Mouse (Mus musculus) adrenal gland, adult (tissue): Measurements from ENCODE around the gene Kdelr1.
"Not testable (repeated sequence)": the region's sequence is repeated elsewhere in the genome, so short reads cannot be mapped to it uniquely, and the experiment has no call there.

Source experiments
- DNase-seq, 2 experiments: peaks; one replicate each; pipeline ENCODE4 v3.0.0; 2022 to 2023; ENCODE audit warnings: low spot score in 1 of 2; ENCODE audit not compliant: inconsistent age in 2 of 2

The Kdelr1 gene

GRCm38 (mm10) chr7:45869787-45870186 lies 2.8 kb upstream of the Kdelr1 start:
- peak in 1 of 2 experiments; percentile 47 for DNase-seq

- no peak for DNase-seq
Measured at GRCm38 (mm10) chr7:45870282-45871058, 2.1 kb upstream of the Kdelr1 start.

GRCm38 (mm10) chr7:45873061-45873947 lies 732 bp downstream of the Kdelr1 start:
- DNase-seq = peak; percentile 78 to 94

- no peak for DNase-seq
Measured at GRCm38 (mm10) chr7:45876895-45877294, 4.3 kb downstream of the Kdelr1 start.

DNA sequence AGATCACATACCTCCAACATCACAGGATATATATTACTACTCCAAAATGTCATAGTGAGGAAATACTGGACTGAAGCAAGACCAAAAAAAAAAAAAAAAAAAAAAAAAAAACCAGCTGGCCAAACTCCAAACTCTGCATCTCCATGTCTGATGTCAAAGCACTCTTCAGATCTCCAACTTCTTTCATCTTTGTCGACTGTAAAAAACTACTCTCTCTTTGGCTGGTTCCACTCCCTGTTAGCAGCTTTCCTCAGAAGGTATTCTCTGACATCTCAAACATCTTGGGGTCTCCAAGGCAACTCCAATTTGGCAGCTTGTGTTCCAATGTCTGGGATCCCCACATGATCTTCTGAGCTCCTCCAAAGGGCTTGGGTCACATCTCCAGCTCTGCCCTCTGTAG lies 5.7 kb downstream of the Kdelr1 start, which contains the start of gene Grin2d:
TSS of gene Grin2d (minus strand) at position 101 of the 400 bp plus-strand sequence.
- DNase-seq = not testable (repeated sequence)

GRCm38 (mm10) chr7:45880531-45880930 lies 8.0 kb downstream of the Kdelr1 start:
- DNase-seq = no peak

DNA sequence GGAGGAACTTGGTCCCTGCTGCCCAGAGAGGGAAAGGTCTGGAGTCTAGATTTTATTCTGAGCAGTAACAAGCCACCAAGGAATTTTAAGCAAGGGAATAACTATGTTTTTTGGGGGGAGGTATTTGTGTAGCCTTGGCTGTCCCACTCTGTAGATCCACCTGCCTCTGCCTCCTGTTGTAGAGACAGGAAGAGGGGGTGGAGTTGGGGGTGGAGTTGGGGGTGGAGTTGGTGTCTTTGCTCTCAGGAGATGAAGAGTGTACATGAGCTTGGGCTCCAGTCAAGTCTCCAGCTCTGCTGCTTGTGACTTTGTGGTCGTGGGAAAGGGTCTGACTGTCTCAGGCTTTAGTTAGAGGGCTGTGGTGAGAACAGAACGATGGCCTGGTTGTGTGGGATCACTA lies 8.4 kb downstream of the Kdelr1 start:
- DNase-seq = no peak

DNA sequence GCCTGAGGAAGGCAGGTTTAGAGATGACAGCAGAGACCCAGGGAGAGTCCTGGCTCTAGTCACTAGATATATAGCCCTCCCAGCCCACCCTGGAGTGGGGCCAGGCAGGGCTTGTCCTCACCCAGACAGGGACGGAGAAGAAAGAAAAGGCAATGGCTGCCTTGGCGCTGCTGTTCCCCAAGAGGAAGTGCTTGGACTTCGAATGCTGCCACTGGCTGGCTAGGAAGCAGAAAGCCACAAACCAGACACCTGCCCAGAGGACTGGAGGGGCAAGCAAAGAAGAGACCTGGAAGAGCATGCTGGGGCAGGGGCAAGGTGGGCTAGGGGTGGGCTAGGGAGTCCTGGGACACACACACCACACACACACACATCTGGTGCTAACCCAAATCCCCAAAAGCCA lies 14.7 kb downstream of the Kdelr1 start:
- no peak for DNase-seq

DNA sequence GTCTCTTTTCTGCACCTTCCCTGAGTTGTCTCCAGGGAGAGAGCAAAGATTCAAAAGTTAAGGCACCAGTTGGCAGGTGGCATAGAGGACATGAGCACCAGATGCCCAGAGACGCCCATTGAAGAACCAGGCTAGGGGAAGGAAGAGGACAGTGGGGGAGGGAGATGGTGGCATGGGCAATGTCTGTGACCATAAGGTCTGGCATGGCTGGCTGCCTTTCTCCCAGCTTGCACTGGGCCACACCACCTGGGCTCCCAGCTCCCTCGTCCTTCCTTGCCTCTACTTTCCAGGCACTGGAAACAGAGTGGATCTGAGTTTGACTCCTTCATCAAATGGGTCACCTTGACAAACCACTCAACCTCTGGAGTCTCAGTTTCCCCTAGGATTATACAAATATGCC lies 20.1 kb downstream of the Kdelr1 start:
- DNase-seq = no peak

GRCm38 (mm10) chr7:45895931-45896516 lies 23.5 kb downstream of the Kdelr1 start:
- DNase-seq = no peak

- peak; percentile 98 to 99 for DNase-seq
Measured at GRCm38 (mm10) chr7:45896517-45897257, 24.1 kb downstream of the Kdelr1 start, which contains the start of the genes Syngr4 and Tmem143. TSS of gene Syngr4 (minus strand) at chr7:45896714. TSS of gene Tmem143 (plus strand) at chr7:45896941.

- DNase-seq = peak; percentile 79 to 92
Measured at GRCm38 (mm10) chr7:45897258-45897757, 24.7 kb downstream of the Kdelr1 start.

DNA sequence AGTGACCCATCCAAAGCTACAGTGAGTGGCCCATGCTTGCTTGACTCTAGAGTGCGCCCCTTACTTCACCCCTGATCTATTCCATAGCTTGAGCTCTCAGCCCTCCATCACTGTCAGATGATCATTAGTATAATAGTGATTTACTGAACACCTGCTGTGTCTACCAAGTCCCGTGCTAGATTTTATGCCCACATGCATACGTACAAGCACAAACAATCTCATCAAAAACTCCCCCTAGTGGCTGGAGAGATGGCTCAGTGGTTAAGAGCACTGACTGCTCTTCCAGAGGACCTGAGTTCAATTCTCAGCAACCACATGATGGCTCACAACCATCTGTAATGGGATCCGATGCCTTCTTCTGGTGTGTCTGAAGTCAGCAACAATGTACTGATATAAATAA lies 25.6 kb downstream of the Kdelr1 start:
- peak in 1 of 2 experiments; percentile 65 for DNase-seq

DNA sequence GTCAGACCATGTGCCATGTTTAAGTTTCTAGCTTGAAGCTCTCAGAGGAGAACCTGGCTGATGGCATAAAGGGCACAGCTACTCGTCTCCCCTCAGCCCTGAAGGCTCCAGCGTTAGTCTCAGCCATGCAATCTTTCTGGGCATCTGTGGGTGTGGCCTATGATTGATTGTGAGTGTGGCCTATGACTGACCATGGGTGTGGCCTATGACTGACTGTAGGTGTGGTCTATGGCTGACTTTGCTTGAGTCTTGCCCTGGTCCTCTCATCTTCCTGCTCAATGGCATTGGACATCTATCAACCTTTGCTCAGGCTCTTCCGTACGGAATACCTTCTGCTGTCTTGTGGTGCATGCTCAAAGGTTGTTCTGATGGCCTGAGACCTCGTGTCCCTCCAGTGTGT lies 29.0 kb downstream of the Kdelr1 start:
- DNase-seq = peak; percentile 38 to 64

DNA sequence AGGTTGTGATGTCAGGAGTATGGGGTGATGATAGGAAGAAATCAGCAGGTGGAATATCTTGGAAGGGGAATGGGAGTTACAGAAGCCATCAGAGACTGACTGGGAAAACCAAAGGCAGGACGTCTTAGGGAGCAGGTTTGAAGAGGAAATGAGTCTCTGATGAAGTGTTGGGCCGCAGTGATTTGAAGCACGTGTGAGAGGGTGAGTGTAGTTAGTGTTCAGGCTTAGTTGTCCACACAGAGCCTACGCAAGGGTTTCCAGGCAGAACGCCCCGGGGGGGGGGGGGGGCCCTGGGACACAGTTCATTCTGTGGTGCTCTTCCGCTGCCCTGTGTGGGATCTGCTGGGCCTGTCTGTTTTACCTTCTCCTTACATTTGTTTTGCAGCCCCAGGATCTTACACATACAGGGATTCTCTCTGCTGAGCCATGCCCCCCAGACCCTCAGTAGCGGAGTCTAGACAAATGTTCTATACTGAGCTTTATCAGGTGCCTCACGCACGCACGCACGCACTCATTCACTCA lies 30.0 kb downstream of the Kdelr1 start:
- no peak for DNase-seq

DNA sequence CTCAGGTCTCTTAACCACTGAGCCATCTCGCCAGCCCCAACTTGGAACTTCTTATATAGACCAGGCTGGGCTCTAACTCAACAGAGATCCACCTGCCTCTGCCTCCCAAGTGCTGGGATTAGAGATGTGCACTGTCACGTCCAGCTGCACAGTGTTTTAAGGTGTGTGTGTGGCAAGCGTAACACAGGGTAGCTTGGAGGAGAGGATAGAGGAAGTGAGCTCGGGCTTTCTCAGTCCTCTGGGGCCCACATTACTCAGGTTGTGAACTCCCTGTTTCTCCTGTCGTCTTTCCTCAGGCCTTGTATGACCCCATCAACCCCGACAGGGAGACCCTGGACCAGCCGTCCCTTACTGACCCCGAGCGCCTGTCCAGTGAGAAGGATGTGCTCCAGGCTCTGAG lies 34.0 kb downstream of the Kdelr1 start:
- no peak for DNase-seq

DNA sequence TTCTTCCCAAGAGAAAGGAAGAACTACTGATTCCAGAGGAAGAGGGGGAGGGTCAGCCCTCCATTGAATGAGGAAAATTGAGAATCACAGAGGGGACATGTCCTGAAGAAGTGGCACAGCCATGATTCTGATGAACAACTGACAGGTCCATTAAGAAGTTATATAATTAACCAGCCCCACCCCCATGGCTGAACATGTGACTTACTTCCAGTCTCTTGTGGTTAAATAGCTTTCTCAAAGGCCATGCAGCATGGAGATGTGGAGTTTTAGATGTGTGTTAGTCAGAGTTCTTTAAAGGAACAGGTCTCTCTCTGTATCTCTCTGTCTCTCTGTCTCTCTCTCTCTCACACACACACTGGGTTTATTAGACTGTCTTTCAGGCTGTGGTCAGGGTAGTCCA lies 35.8 kb downstream of the Kdelr1 start:
- DNase-seq = no peak

DNA sequence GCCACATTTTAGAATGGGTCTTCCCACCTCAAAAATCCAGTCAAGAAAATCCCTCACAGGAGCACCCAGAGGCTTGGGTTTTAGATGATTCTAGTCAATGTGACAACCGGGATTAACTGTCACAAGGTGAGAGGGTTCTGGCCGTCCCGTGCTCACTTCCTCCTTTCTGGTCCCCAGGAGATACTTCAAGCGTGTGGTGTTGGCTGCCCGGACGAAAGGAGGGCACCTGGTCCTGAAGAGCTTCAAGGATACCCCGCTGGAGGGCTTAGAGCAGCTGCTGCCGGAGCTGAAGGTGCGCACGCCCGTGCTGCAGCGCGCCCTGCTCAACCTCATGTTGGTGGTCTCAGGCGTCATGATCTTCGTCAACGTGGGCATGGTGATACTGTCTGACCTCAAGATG lies 36.6 kb downstream of the Kdelr1 start:
- no peak for DNase-seq

- no peak for DNase-seq
Measured at GRCm38 (mm10) chr7:45914067-45914466, 41.5 kb downstream of the Kdelr1 start.

DNA sequence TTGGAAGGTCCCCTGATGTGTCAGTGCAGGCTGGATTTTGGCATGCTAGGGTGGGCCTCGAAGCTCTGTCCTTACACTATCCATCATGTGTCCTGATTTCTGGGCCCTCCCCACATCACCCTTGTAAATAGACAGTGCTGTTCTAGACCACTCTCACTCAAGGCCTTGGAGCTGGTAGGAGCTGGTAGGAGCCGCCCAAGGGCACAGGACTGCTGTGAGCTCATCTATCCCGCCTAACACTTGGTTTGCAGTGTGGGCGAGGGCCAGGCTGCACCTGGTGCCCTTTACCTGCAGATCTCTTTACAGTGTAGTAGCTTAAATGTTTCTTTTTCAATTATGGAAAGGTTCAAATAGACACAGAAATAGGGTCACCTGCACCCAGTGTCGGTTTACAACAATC lies 42.4 kb downstream of the Kdelr1 start:
- peak; percentile 43 to 72 for DNase-seq
